Mouse (Mus musculus) layer of hippocampus, adult 2 months (tissue): ENCODE results near the gene Crlf1. TPM values are rescaled to one million over a fixed set of nuclear protein-coding genes. Genes with fewer than 3 reads are reported as not detected.
A peak's percentile ranks its signal among the peaks of the same experiment; 100 is the strongest.
"Not testable (repeated sequence)": the region's sequence is repeated elsewhere in the genome, so short reads cannot be mapped to it uniquely, and the experiment has no call there.

Source experiments
- DNase-seq, 2 experiments: peaks; one replicate each; pipeline ENCODE4 v3.0.0; 2022; ENCODE audit warnings: low spot score in 2 of 2
- H3K27ac ChIP-seq: fragments of 200-600 bp; 2 replicates; pipeline ENCODE4 v1.8.1; 2022
- H3K4me3 ChIP-seq: fragments of 200-600 bp; 2 replicates; pipeline ENCODE4 v1.8.1; 2022; ENCODE audit warnings: mild to moderate bottlenecking
- CTCF ChIP-seq: fragments of 200-600 bp; conservative IDR thresholded peaks from 2 replicates; pipeline ENCODE4 v1.8.1; 2022; ENCODE audit warnings: antibody characterized with exemption, mild to moderate bottlenecking, moderate library complexity
- total RNA-seq, 2 experiments: library from RNA; stranded (reverse); gene quantifications; 2 replicates each; pipeline ENCODE4 v1.2.3; 2021

The Crlf1 gene
- total RNA-seq, 2 experiments from 2014 or later = 44.5 to 47.1 TPM

DNA sequence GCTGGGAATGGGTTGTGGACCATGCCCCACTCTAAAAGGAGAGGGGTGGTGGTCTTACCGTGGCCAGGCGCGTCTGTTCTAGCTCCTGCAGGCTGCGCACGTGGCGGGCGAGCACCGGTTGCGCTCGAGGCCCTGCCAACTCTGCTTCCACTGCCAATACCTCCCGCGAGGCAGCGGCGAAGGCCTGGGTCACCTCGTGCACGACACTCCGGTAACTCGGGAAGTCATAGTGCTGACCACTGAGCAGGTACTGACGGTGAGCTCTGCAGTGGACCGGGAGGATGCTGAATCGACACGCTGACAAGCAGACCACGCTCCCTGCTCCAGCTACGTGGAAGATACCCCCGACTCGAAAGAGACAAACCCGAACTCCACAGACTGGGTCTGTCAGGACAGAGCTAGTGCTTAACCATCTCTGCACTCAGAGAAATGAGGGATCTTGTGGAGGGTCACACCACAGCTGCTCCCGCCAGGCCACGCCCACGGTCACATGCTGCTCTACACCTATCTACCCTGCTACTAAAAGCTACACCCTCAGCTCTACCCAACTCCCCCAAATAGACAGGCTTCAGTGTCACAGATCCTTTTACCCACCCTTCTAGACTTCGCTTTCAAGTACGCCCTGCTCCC, 12.9 kb downstream of the Crlf1 start:
- TF ChIP-seq CTCF = no peak
- Histone ChIP-seq H3K4me3 (peak overlapping the region; percentile 68), H3K27ac (peak overlapping the region; percentile 99)
- DNase-seq = peak in 1 of 2 experiments; percentile 25

GRCm38 (mm10) chr8:70506328-70507026, 13.5 kb downstream of the Crlf1 start, which contains the start of gene Rex1bd:
Rex1bd (minus strand) TSS chr8:70506752.
- peak; percentile 92 to 94 for DNase-seq
- peak within 1 kb of the TSS; percentile 68 for H3K4me3 ChIP-seq
- TF ChIP-seq CTCF = peak; percentile 88
- H3K27ac ChIP-seq = peak within 1 kb of the TSS; percentile 99

- DNase-seq = no peak
- peak overlapping the region; percentile 99; the same call in 1 of the 2 replicates for H3K27ac ChIP-seq
- TF ChIP-seq CTCF = no peak
- H3K4me3 ChIP-seq = no peak overlapping the region; the same call in 1 of the 2 replicates
Observed at GRCm38 (mm10) chr8:70507027-70507393, 14.1 kb downstream of the Crlf1 start.

DNA sequence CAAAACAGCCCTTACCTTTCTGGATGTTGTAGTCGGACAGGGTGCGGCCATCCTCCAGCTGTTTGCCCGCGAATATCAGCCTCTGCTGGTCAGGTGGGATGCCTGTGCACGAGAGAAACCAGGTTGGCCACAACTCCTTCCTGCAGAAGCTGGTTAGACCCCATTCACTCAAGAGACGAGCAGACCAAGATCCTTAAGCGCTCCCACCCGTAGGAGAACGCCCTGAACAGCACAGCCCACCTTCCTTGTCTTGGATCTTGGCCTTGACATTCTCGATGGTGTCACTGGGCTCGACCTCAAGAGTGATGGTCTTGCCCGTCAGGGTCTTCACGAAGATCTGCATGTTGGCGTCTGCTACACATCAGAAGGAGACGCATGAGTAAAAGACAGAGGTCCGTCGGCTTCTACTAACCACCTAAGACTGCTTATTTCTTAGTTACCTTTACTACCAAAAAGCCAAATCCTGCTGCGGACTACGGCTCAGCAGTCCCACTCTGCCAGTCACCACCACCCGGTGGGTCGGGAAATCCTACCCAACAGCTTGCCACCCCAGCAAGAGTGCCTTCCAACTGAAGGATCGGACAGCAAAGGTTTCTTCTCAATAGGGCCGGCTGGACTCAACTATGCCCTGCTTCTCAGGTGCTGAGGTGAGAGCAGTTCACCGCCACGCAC, 16.5 kb downstream of the Crlf1 start:
- H3K27ac ChIP-seq = peak overlapping the region; percentile 93
- no peak for TF ChIP-seq CTCF
- H3K4me3 ChIP-seq = peak overlapping the region; percentile 84
- no peak for DNase-seq

- no peak for TF ChIP-seq CTCF
- H3K4me3 ChIP-seq = peak within 1 kb of the TSS; percentile 84
- peak; percentile 97 to 98 for DNase-seq
- peak within 1 kb of the TSS; percentile 93 for H3K27ac ChIP-seq
Observed at GRCm38 (mm10) chr8:70510228-70510915, 17.4 kb downstream of the Crlf1 start, which contains the start of gene Uba52. Uba52 (minus strand) TSS chr8:70510801.

- Histone ChIP-seq H3K4me3 (peak overlapping the region; percentile 84), H3K27ac (peak overlapping the region; percentile 93)
- not testable (repeated sequence) for DNase-seq
Observed at GRCm38 (mm10) chr8:70511174-70511573, 18.2 kb downstream of the Crlf1 start.

DNA sequence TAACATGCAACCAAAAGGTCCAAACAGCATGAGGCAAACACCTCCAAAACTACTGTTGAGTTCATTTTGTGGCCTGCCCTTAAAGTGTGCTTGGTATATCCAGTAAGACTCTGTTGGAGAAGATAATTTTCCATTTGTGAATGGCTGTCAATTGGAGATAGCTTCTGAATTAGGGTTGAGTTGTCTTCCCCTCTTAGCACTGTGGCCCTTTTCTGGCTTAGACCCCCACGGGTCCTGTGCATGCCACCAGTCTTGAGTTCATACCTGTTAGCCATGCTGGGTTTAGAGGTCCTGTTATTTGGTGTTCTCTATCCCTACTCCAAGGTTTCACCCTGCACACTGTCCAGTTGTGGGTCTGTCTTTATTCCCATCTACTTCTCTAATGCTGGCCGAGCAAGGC, 18.8 kb downstream of the Crlf1 start:
- 0 out of 2 replicates have a peak overlapping the region, but pooled peaks have one; percentile 93 for H3K27ac ChIP-seq
- TF ChIP-seq CTCF = no peak
- no peak for DNase-seq
- no peak overlapping the region for H3K4me3 ChIP-seq

DNA sequence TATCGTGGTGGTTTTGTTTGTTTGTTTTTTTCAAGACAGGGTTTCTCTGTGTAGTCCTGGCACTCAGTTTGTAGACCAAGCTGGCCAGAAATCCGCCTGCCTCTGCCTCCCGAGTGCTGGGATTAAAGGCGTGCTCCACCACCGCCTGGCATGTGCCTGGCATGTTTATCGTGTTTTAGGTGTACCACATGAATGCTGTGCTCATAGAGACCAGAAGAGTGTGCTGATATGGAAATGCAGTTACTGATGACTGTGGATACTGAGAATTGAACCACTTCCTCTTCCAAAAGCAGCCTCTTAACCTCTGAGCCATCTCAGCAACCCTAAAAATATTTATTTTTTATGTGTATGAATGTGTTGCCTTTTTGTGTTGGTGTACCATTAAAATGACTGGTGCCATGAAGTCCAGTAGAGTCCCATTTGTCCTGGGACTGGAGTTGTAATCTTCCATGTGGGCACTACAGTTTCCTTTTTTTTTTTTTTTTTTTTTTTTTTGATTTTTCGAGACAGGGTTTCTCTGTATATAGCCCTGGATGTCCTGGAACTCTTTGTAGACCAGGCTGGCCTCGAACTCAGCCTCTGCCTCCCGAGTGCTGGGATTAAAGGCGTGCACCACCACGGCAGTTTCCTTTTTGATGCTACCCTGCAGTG, 19.4 kb downstream of the Crlf1 start:
- no peak for DNase-seq
- TF ChIP-seq CTCF = no peak
- H3K27ac ChIP-seq = no peak overlapping the region; the same call in 1 of the 2 replicates
- H3K4me3 ChIP-seq = no peak overlapping the region

GRCm38 (mm10) chr8:70513441-70513840, 20.5 kb downstream of the Crlf1 start:
- H3K4me3 ChIP-seq = no peak overlapping the region
- TF ChIP-seq CTCF = no peak
- peak in 1 of 2 experiments; percentile 41 for DNase-seq
- peak overlapping the region; percentile 53; the same call in 1 of the 2 replicates for H3K27ac ChIP-seq

GRCm38 (mm10) chr8:70517940-70518643, 25.1 kb downstream of the Crlf1 start:
- Histone ChIP-seq H3K27ac (no peak overlapping the region), H3K4me3 (no peak overlapping the region)
- DNase-seq = no peak
- no peak for TF ChIP-seq CTCF

DNA sequence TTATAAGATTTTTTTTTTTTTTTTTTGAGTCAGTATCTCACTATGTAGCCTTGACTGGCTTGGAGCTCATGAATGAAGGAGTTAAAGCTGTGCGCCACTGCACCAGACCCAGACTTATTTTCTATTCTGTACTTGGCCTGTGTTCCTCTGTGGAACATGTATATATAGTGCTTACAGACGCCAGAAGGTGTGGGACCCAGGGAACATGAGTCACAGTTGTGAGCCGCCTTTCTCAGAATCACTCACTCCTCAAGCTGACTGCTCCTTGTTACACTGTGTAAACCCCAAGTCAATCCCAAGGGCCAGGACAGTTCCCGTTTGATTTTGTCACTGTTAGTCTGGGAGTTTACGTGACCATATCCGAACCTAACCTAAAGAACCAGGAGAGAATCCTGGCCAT, 26.1 kb downstream of the Crlf1 start:
- no peak for TF ChIP-seq CTCF
- H3K27ac ChIP-seq = no peak overlapping the region
- no peak for DNase-seq

DNA sequence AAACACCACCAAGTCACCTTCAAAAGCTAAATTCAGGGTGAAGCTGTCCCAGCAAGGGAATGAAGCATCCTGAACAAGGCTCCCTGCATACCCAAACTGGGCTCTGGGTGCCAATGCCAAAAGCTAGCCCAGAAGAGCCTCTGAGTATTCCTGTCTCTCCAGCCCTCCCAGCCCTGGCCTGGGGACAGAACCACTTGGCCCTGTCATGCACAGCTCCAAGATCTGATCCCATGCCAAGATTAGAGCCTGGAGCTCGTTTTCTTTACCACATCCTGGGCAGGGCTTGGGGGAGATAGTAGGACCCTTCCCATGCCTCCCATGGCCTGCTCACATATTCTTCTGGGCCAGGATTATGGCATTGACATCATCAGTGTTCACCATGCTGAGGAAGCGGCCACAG, 26.6 kb downstream of the Crlf1 start:
- H3K27ac ChIP-seq = no peak overlapping the region
- DNase-seq = no peak
- no peak for TF ChIP-seq CTCF
- no peak overlapping the region for H3K4me3 ChIP-seq

More for the DNA sequence above, 26.1 kb downstream of the Crlf1 start:
- H3K4me3 ChIP-seq = no peak overlapping the region
